Mouse (Mus musculus) heart, embryonic 10.5 days (tissue): Measurements from ENCODE around the gene Angptl6. TPM values are rescaled to one million over a fixed set of nuclear protein-coding genes. Genes with fewer than 3 reads are reported as not detected.

Experiments
- DNase-seq: peaks from one replicate; pipeline ENCODE4 v3.0.0-alpha.2; 2017; ENCODE audit warnings: low spot score
- H3K27ac ChIP-seq: fragments of 300-500 bp; sonication (generic); 2 replicates; pipeline ENCODE4 v1.5.1; 2016; ENCODE audit warnings: mild to moderate bottlenecking
- H3K27me3 ChIP-seq: fragments of 300-500 bp; sonication (generic); 2 replicates; pipeline ENCODE4 v1.6.1; 2016; ENCODE audit warnings: mild to moderate bottlenecking; ENCODE audit not compliant: poor library complexity, insufficient read depth, severe bottlenecking
- H3K36me3 ChIP-seq: fragments of 300-500 bp; sonication (generic); 2 replicates; pipeline ENCODE4 v1.6.1; 2016; ENCODE audit warnings: mild to moderate bottlenecking, moderate library complexity
- H3K4me1 ChIP-seq: fragments of 300-500 bp; sonication (generic); 2 replicates; pipeline ENCODE4 v1.6.1; 2016; ENCODE audit warnings: mild to moderate bottlenecking
- H3K4me3 ChIP-seq: fragments of 300-500 bp; sonication (generic); 2 replicates; pipeline ENCODE4 v1.5.1; 2016; ENCODE audit warnings: mild to moderate bottlenecking, moderate library complexity
- H3K9me3 ChIP-seq: fragments of 300-500 bp; sonication (generic); 2 replicates; pipeline ENCODE4 v1.6.1; 2016; ENCODE audit warnings: mild to moderate bottlenecking, moderate library complexity
- WGBS: fragments of 180-500 bp; shearing (Covaris S2); methylation state at CpG from one replicate; pipeline ENCODE4 v1.1.7; 2016; 5-methylcytosine and 5-hydroxymethylcytosine counted together
- polyA plus RNA-seq: library from polyadenylated mRNA; unstranded; fragments of >200 nt; fragmentation: Nextera tagmentation; extraction: Ambion mirVana; gene quantifications from 2 replicates; pipeline ENCODE4 v1.2.1, GENCODE M21; 2016

The Angptl6 gene
- 3.5 and 7.2 TPM in 2 replicates for polyA plus RNA-seq

GRCm38 (mm10) chr9:20879097-20879792, at the start of gene Angptl6:
Gene Angptl6, minus strand, starts transcription at chr9:20879727.
- no peak for DNase-seq
- Histone ChIP-seq H3K36me3 (no peaks in the 10 kb centered on the region), H3K27me3 (peaks cover 19% of the 10 kb centered on the region; the same call in 1 of the 2 replicates), H3K27ac (peak within 1 kb of the TSS; percentile 91), H3K9me3 (no peaks in the 10 kb centered on the region), H3K4me3 (peak within 1 kb of the TSS; percentile 56), H3K4me1 (peaks cover 8% of the 10 kb centered on the region; the same call in 1 of the 2 replicates)
- 91% methylated on average over 13 of the region's 13 CpGs for WGBS

- no peak for DNase-seq
- Histone ChIP-seq H3K36me3 (peaks cover 98% of the 10 kb centered on the region), H3K4me3 (no peak overlapping the region), H3K27me3 (no peaks in the 10 kb centered on the region), H3K27ac (no peak overlapping the region), H3K4me1 (no peaks in the 10 kb centered on the region), H3K9me3 (no peaks in the 10 kb centered on the region)
- 96% methylated on average over 3 of the region's 3 CpGs for WGBS
Measured at GRCm38 (mm10) chr9:20923258-20923657, 43.7 kb upstream of the Angptl6 start.

- no peak for DNase-seq
- Histone ChIP-seq H3K9me3 (no peaks in the 10 kb centered on the region), H3K27me3 (no peaks in the 10 kb centered on the region), H3K27ac (no peak overlapping the region), H3K36me3 (peaks cover 100% of the 10 kb centered on the region), H3K4me3 (no peak overlapping the region), H3K4me1 (no peaks in the 10 kb centered on the region)
- WGBS = 86% methylated on average over 4 of the region's 4 CpGs
Measured at GRCm38 (mm10) chr9:20916160-20916559, 36.6 kb upstream of the Angptl6 start.

GRCm38 (mm10) chr9:20909948-20910347, 30.4 kb upstream of the Angptl6 start:
- Histone ChIP-seq H3K27ac (no peak overlapping the region), H3K36me3 (peaks cover 100% of the 10 kb centered on the region), H3K27me3 (no peaks in the 10 kb centered on the region), H3K9me3 (no peaks in the 10 kb centered on the region), H3K4me1 (no peaks in the 10 kb centered on the region), H3K4me3 (no peak overlapping the region)
- 92% methylated on average over 9 of the region's 9 CpGs for whole genome bisulfite sequencing
- no peak for DNase-seq

GRCm38 (mm10) chr9:20902174-20902491, 22.6 kb upstream of the Angptl6 start:
- H3K27me3 ChIP-seq = no peaks in the 10 kb centered on the region
- peak overlapping the region; percentile 35 for H3K4me3 ChIP-seq
- no peaks in the 10 kb centered on the region for H3K9me3 ChIP-seq
- 8% methylated on average over 6 of the region's 6 CpGs for WGBS
- peak overlapping the region; percentile 67 for H3K27ac ChIP-seq
- H3K4me1 ChIP-seq = peaks cover 19% of the 10 kb centered on the region
- peak; percentile 84 for DNase-seq
- H3K36me3 ChIP-seq = peaks cover 34% of the 10 kb centered on the region

- peaks cover 24% of the 10 kb centered on the region for H3K4me1 ChIP-seq
- 10% methylated on average over 13 of the region's 13 CpGs for whole genome bisulfite sequencing
- H3K4me3 ChIP-seq = peak overlapping the region; percentile 35
- H3K36me3 ChIP-seq = peaks cover 34% of the 10 kb centered on the region
- peak overlapping the region; percentile 67; the same call in 1 of the 2 replicates for H3K27ac ChIP-seq
- DNase-seq = no peak
- H3K27me3 ChIP-seq = no peaks in the 10 kb centered on the region
- H3K9me3 ChIP-seq = no peaks in the 10 kb centered on the region
Measured at GRCm38 (mm10) chr9:20901466-20902173, 22.1 kb upstream of the Angptl6 start.

- WGBS = 5% methylated on average over 34 of the region's 34 CpGs
- H3K9me3 ChIP-seq = no peaks in the 10 kb centered on the region
- H3K27me3 ChIP-seq = no peaks in the 10 kb centered on the region
- H3K27ac ChIP-seq = peak within 1 kb of the TSS; percentile 94
- H3K4me1 ChIP-seq = peaks cover 25% of the 10 kb centered on the region
- H3K36me3 ChIP-seq = peaks cover 39% of the 10 kb centered on the region
- DNase-seq = peak; percentile 92
- peak within 1 kb of the TSS; percentile 98 for H3K4me3 ChIP-seq
Measured at GRCm38 (mm10) chr9:20898511-20899073, 19.1 kb upstream of the Angptl6 start, which contains the start of gene Eif3g. Gene Eif3g, minus strand, starts transcription at chr9:20898623.

GRCm38 (mm10) chr9:20897736-20898510, 18.4 kb upstream of the Angptl6 start:
- Histone ChIP-seq H3K36me3 (peaks cover 44% of the 10 kb centered on the region), H3K9me3 (no peaks in the 10 kb centered on the region), H3K27ac (peak overlapping the region; percentile 94), H3K4me1 (peaks cover 25% of the 10 kb centered on the region), H3K27me3 (no peaks in the 10 kb centered on the region), H3K4me3 (peak overlapping the region; percentile 98)
- 3% methylated on average over 39 of the region's 39 CpGs for WGBS
- no peak for DNase-seq

- DNase-seq = no peak
- Histone ChIP-seq H3K36me3 (peaks cover 69% of the 10 kb centered on the region), H3K4me1 (peaks cover 13% of the 10 kb centered on the region), H3K27ac (no peak overlapping the region), H3K4me3 (no peak overlapping the region), H3K27me3 (no peaks in the 10 kb centered on the region), H3K9me3 (no peaks in the 10 kb centered on the region)
- WGBS = 91% methylated on average over 9 of the region's 9 CpGs
Measured at GRCm38 (mm10) chr9:20895382-20895781, 15.9 kb upstream of the Angptl6 start.

- WGBS = 87% methylated on average over 15 of the region's 15 CpGs
- Histone ChIP-seq H3K27me3 (no peaks in the 10 kb centered on the region), H3K4me3 (no peak overlapping the region), H3K36me3 (peaks cover 77% of the 10 kb centered on the region), H3K9me3 (no peaks in the 10 kb centered on the region), H3K27ac (no peak overlapping the region), H3K4me1 (peaks cover 16% of the 10 kb centered on the region)
- no peak for DNase-seq
Measured at GRCm38 (mm10) chr9:20894629-20895028, 15.1 kb upstream of the Angptl6 start.

GRCm38 (mm10) chr9:20893590-20894343, 14.2 kb upstream of the Angptl6 start:
- 85% methylated on average over 13 of the region's 13 CpGs for WGBS
- no peak overlapping the region for H3K4me3 ChIP-seq
- no peak for DNase-seq
- no peaks in the 10 kb centered on the region for H3K9me3 ChIP-seq
- H3K27me3 ChIP-seq = no peaks in the 10 kb centered on the region
- peaks cover 81% of the 10 kb centered on the region for H3K36me3 ChIP-seq
- peaks cover 21% of the 10 kb centered on the region for H3K4me1 ChIP-seq
- H3K27ac ChIP-seq = no peak overlapping the region

GRCm38 (mm10) chr9:20893069-20893468, 13.5 kb upstream of the Angptl6 start:
- H3K9me3 ChIP-seq = no peaks in the 10 kb centered on the region
- peaks cover 81% of the 10 kb centered on the region for H3K36me3 ChIP-seq
- DNase-seq = no peak
- H3K4me1 ChIP-seq = peaks cover 21% of the 10 kb centered on the region
- H3K27ac ChIP-seq = no peak overlapping the region
- 68% methylated on average over 5 of the region's 5 CpGs for WGBS
- H3K27me3 ChIP-seq = no peaks in the 10 kb centered on the region
- H3K4me3 ChIP-seq = no peak overlapping the region
